Mouse (Mus musculus): ENCODE results near the gene Itpr1. TPM values are rescaled to one million over a fixed set of nuclear protein-coding genes. Genes with fewer than 3 reads are reported as not detected.

Itpr1 gene
- total RNA-seq, 1 experiment from 2014 or later, result 100 TPM

Other genes starting within 250 kb of the Itpr1 start
- 3.7 and 4.0 TPM in 2 replicates for gene Setmar, start 148.1 kb upstream of the Itpr1 start, total RNA-seq (2017)
- gene Sumf1, start 27.5 kb upstream of the Itpr1 start, total RNA-seq (2017), result 13.6 and 19.5 TPM in 2 replicates

All from common myeloid progenitor, adult 5-6 weeks (primary cell).